ENCODE assay signal across 7 mouse cellular contexts in genomic region chr3:88460983-88461696, GRCm38 (mm10). TPM values are rescaled to one million over a fixed set of nuclear protein-coding genes. Genes with fewer than 3 reads are reported as not detected.
A peak's percentile ranks its signal among the peaks of the same experiment; 100 is the strongest.
DNase-seq lines count a peak whose midpoint lies in the region; ATAC-seq lines count a peak whose summit lies in the region.

TSS of gene Sema4a (minus strand) at chr3:88461182.

- DNase-seq in right cerebral cortex, postnatal 10 days (ENCODE audit: low spot score in 2 of 2), result peak; percentile 77 to 80
- DNase-seq in right cerebral cortex, adult 18-20 months, result no peak
- no peak for DNase-seq in forebrain, embryonic 14.5 days (ENCODE audit: low spot score)
- no peak for DNase-seq in layer of hippocampus, postnatal 36 days
- DNase-seq in spleen, postnatal 36 days (ENCODE audit: low spot score in 2 of 2), result no peak
- no peak for DNase-seq in spleen, postnatal 14 days (ENCODE audit: low spot score in 2 of 2)

- no peak within 1 kb of the TSS for H3K4me2 ChIP-seq in forebrain, embryonic 14.5 days (ENCODE audit: low read length)
- no peak within 1 kb of the TSS for H3K4me2 ChIP-seq in midbrain, embryonic 13.5 days (replicated peaks)

- H3K36me3 ChIP-seq in forebrain, embryonic 14.5 days (ENCODE audit: control insufficient read depth, insufficient read depth, low read length), result no peaks in the 10 kb centered on the region
- no peaks in the 10 kb centered on the region for H3K36me3 ChIP-seq in midbrain, embryonic 13.5 days

- no peaks in the 10 kb centered on the region for H3K9me3 ChIP-seq in forebrain, embryonic 14.5 days (replicated peaks; ENCODE audit: control insufficient read depth, low read length)
- H3K9me3 ChIP-seq in midbrain, embryonic 13.5 days, result no peaks in the 10 kb centered on the region

- no peak within 1 kb of the TSS for H3K9ac ChIP-seq in forebrain, embryonic 14.5 days (ENCODE audit: low read length)
- 0 out of 2 replicates have a peak within 1 kb of the TSS, but pooled peaks have one; percentile 39 for H3K9ac ChIP-seq in midbrain, embryonic 13.5 days (replicated peaks)

- ATAC-seq in forebrain, embryonic 14.5 days, result no peak
- no peak for ATAC-seq in midbrain, embryonic 13.5 days

- no peaks in the 10 kb centered on the region for H3K27me3 ChIP-seq in forebrain, embryonic 14.5 days (replicated peaks; ENCODE audit: control insufficient read depth, insufficient read depth, low read length)
- H3K27me3 ChIP-seq in midbrain, embryonic 13.5 days, result 0 out of 2 replicates have a peak, but pooled peaks cover 11% of the 10 kb centered on the region

- H3K4me1 ChIP-seq in forebrain, embryonic 14.5 days (ENCODE audit: control insufficient read depth, insufficient read depth, low read length), result peaks cover 4% of the 10 kb centered on the region; the same call in 1 of the 2 replicates
- H3K4me1 ChIP-seq in midbrain, embryonic 13.5 days (replicated peaks), result peaks cover 35% of the 10 kb centered on the region

- H3K27ac ChIP-seq in forebrain, embryonic 14.5 days (ENCODE audit: low read depth, low read length), result no peak within 1 kb of the TSS
- H3K27ac ChIP-seq in midbrain, embryonic 13.5 days, result peak within 1 kb of the TSS; percentile 9; the same call in 1 of the 2 replicates

- WGBS in forebrain, embryonic 14.5 days, result 29% methylated on average over 12 of the region's 12 CpGs
- WGBS in midbrain, embryonic 13.5 days, result 40% methylated on average over 12 of the region's 12 CpGs

- H3K4me3 ChIP-seq in forebrain, embryonic 14.5 days (ENCODE audit: low read depth, low read length), result no peak within 1 kb of the TSS
- no peak within 1 kb of the TSS for H3K4me3 ChIP-seq in midbrain, embryonic 13.5 days (replicated peaks)

RNA-seq across cellular contexts. Expression of gene Sema4a, which starts in this region (rescaled TPM):
- 12.2 and 15.2 TPM in 2 replicates for polyA plus RNA-seq in forebrain, embryonic 14.5 days (2014; fragmentation: Nextera tagmentation; extraction: Ambion mirVana)
- 10 to 100 TPM; 34.1 to 36.8 TPM for total RNA-seq in layer of hippocampus, postnatal 36 days (2021)
- 28.8 and 31.1 TPM in 2 replicates for polyA plus RNA-seq in midbrain, embryonic 13.5 days (2015; fragmentation: Nextera tagmentation; extraction: Ambion mirVana)

Comparison
In these comparisons a context has a peak if more than half of its experiments do, and no peak if none do; other contexts are left out.
1. DNase-seq: peak in right cerebral cortex, postnatal 10 days (2 of 2); none in right cerebral cortex, adult 18-20 months (single experiment), forebrain, embryonic 14.5 days (single experiment), layer of hippocampus, postnatal 36 days (0 of 2), spleen, postnatal 36 days (0 of 2) and spleen, postnatal 14 days (0 of 2).